Mouse (Mus musculus) G1E (cell line): Measurements from ENCODE around the gene Slc29a1. TPM values are rescaled to one million over a fixed set of nuclear protein-coding genes. Genes with fewer than 3 reads are reported as not detected.

Experiments
- ATAC-seq: 2 replicates; pipeline ENCODE4 v1.8.0; 2016; ENCODE audit warnings: mild to moderate bottlenecking; ENCODE audit not compliant: insufficient number of reproducible peaks, poor library complexity, low FRiP score, severe bottlenecking; ENCODE audit errors: extremely low read depth
- DNase-seq: peaks from one replicate; pipeline ENCODE4 v3.0.0; 2012; ENCODE audit warnings: low spot score
- H3K27me3 ChIP-seq: 2 replicates; pipeline ENCODE4 v1.6.1; 2012; ENCODE audit warnings: mild to moderate bottlenecking, low read length, inconsistent platforms; ENCODE audit not compliant: insufficient read depth
- H3K36me3 ChIP-seq: replicated peaks from 2 replicates; pipeline ENCODE3; 2012; ENCODE audit warnings: mild to moderate bottlenecking, inconsistent platforms
- H3K4me1 ChIP-seq: 2 replicates; pipeline ENCODE4 v1.6.1; 2012; ENCODE audit warnings: low read depth, low read length, inconsistent platforms, mixed read lengths; ENCODE audit not compliant: insufficient read depth
- H3K4me3 ChIP-seq: 2 replicates; pipeline ENCODE4 v1.5.1; 2012; ENCODE audit warnings: low read depth, mild to moderate bottlenecking, inconsistent platforms, low read length, moderate library complexity, mixed read lengths
- H3K9me3 ChIP-seq: replicated peaks from 2 replicates; pipeline ENCODE4 v1.6.1; 2012; ENCODE audit warnings: inconsistent platforms
- CTCF ChIP-seq: IDR thresholded peaks from 2 replicates; pipeline ENCODE4 v1.5.1; 2012; ENCODE audit warnings: low read depth, low read length, inconsistent platforms, mixed read lengths
- GATA1 ChIP-seq: IDR thresholded peaks from 2 replicates; pipeline ENCODE4 v1.6.1; 2012; ENCODE audit warnings: borderline replicate concordance, low read length, inconsistent platforms, mixed read lengths
- GATA2 ChIP-seq: IDR thresholded peaks from 2 replicates; pipeline ENCODE4 v1.6.1; 2012; ENCODE audit warnings: low read depth, low read length, inconsistent platforms, borderline replicate concordance
- POLR2AphosphoS5 ChIP-seq: IDR thresholded peaks from 2 replicates; pipeline ENCODE4 v1.6.1; 2012; ENCODE audit warnings: low read depth, low read length, inconsistent platforms; ENCODE audit not compliant: insufficient replicate concordance
- TAL1 ChIP-seq: conservative IDR thresholded peaks from 2 replicates; pipeline ENCODE4 v1.6.1; 2012; ENCODE audit warnings: low read depth, low read length, inconsistent platforms, mixed read lengths
- polyA plus RNA-seq: library from polyadenylated mRNA; stranded (reverse); fragments of >175 nt; gene quantifications from 2 replicates; pipeline ENCODE4 v1.2.3, GENCODE M21; 2012
- total RNA-seq, 2 experiments: library from RNA; stranded (forward) in 1 of 2; stranded (reverse) in 1 of 2; fragments of 200-1000 nt in 1 of 2; fragments of >200 nt in 1 of 2; fragmentation: Nextera tagmentation in 1 of 2; gene quantifications; 2 replicates each; pipeline ENCODE4 v1.2.3; 2014 to 2017

Gene Slc29a1
- total and polyA plus RNA-seq, 3 experiments = 93.5 to 207 (median 116) TPM

- Histone ChIP-seq H3K4me3 (no peak overlapping the region), H3K27me3 (peaks cover 42% of the 10 kb centered on the region), H3K36me3 (no peaks in the 10 kb centered on the region), H3K4me1 (peaks cover 30% of the 10 kb centered on the region), H3K9me3 (no peaks in the 10 kb centered on the region)
- TF ChIP-seq CTCF (no peak), POLR2AphosphoS5 (no peak), GATA2 (no peak), GATA1 (no peak), TAL1 (no peak)
- no peak for DNase-seq
- no peak for ATAC-seq
Measured at GRCm38 (mm10) chr17:45551249-45551796, 48.1 kb downstream of the Slc29a1 start.

DNA sequence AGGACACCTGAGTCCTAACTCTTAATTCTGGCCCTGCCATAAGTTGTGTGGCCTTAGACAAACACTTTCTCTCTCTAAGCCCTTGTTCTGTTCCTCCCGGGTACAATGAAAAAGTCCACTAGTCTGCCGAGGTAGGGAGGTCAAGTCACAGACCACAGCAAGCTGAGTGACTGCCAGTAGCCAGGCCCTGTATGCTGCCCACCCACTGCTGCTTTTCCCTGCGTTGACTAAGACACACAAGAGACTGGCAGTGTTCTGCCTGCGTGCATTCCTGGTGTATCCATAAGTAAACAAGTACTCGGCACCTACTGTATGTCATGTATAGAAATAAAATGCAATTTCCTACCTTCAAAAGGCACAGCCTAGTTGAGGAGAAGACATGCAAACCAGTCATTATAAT, 49.2 kb downstream of the Slc29a1 start:
- Histone ChIP-seq H3K36me3 (no peaks in the 10 kb centered on the region), H3K9me3 (peaks cover 5% of the 10 kb centered on the region; the same call in 1 of the 2 replicates), H3K4me1 (peaks cover 21% of the 10 kb centered on the region), H3K27me3 (peaks cover 51% of the 10 kb centered on the region), H3K4me3 (no peak overlapping the region)
- DNase-seq (no peak), ATAC-seq (no peak)
- TF ChIP-seq CTCF (no peak), GATA2 (no peak), TAL1 (no peak), GATA1 (no peak), POLR2AphosphoS5 (no peak)

DNA sequence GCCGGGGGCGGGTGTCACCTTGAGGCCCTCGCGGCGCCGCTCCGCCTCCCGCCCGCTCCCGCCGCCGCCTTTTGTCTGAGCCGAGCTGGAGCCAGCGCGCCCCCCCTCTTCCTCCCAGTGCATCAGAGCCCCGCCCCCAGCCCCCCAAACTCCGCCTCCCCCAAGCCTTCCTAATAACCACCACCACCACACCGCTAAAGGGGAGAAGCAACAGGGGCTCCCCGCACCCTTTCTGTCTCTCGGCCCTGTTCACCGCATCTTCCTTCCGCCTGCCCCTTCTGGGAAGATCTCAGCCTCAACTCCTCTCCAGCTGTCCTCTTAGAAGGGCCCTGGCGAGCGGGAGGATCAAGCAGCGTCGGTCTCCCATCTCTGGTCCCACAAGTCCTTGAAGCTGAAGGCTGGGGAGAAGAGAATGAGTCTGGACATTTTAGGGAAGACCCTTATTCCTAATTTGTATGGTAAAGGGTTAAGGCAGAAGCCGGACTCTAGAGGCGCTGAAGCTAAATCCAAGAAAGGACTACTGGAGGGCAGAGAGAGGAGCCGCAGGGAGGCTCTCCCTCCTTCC, 49.7 kb downstream of the Slc29a1 start, which contains the start of gene Tmem151b:
Gene Tmem151b (minus strand): TSS at position 61 of the 565 bp plus-strand sequence.
- no peak for TF ChIP-seq GATA2
- no peak for TF ChIP-seq CTCF
- no peak for TF ChIP-seq POLR2AphosphoS5
- TF ChIP-seq GATA1 = no peak
- TF ChIP-seq TAL1 = no peak

GRCm38 (mm10) chr17:45548541-45549512, 50.6 kb downstream of the Slc29a1 start:
- H3K36me3 ChIP-seq = no peaks in the 10 kb centered on the region
- H3K9me3 ChIP-seq = peaks cover 6% of the 10 kb centered on the region; the same call in 1 of the 2 replicates
- H3K27me3 ChIP-seq = peaks cover 64% of the 10 kb centered on the region
- no peak overlapping the region for H3K4me3 ChIP-seq
- DNase-seq = no peak
- TF ChIP-seq CTCF (no peak), TAL1 (no peak), GATA2 (no peak), GATA1 (no peak), POLR2AphosphoS5 (no peak)
- no peak for ATAC-seq
- H3K4me1 ChIP-seq = peaks cover 9% of the 10 kb centered on the region

More for the DNA sequence above, 49.7 kb downstream of the Slc29a1 start, which contains the start of gene Tmem151b:
- H3K4me3 ChIP-seq = no peak within 1 kb of the TSS
- no peak for DNase-seq
- peaks cover 57% of the 10 kb centered on the region for H3K27me3 ChIP-seq
- peaks cover 6% of the 10 kb centered on the region; the same call in 1 of the 2 replicates for H3K9me3 ChIP-seq
- no peak for ATAC-seq
- H3K36me3 ChIP-seq = no peaks in the 10 kb centered on the region
- H3K4me1 ChIP-seq = peaks cover 15% of the 10 kb centered on the region

DNA sequence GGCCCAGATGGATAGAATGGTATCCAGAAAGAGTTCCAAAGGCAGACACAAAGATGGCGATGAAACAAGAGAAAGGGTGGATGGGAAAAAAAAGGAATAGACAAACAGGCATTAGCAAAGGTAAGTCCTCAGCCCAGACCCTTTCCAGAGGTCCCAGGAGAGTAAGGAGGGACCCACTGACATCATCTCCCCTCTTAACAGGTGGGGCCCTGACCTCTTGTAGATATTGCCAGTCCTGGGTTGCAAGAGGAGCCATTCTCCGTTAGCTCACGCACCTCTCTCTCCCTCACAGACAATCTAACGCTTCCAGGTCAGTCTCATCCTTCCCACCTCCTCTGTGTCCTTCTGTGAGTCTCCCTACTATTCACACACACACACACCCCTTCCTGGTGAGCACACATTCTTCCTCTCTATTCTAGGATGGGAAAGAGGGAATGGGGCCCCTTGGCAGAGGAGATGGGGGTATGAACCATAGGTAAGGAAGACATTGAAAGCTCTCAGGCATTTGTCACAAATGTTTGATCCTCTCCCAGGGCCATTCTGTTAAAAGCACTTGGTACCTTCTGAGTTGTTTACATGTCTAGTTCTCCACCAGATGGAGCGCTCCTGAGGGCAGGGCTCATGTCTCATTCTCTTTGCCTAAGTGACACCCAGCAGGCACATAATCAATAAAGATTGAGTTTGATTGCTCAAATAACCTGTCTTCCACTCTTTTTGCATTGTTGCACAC, 51.8 kb downstream of the Slc29a1 start:
- no peaks in the 10 kb centered on the region for H3K36me3 ChIP-seq

More for the DNA sequence above, 51.8 kb downstream of the Slc29a1 start:
- no peak for ATAC-seq
- Histone ChIP-seq H3K4me3 (no peak overlapping the region), H3K4me1 (peaks cover 6% of the 10 kb centered on the region), H3K27me3 (peaks cover 66% of the 10 kb centered on the region), H3K9me3 (peaks cover 6% of the 10 kb centered on the region; the same call in 1 of the 2 replicates)
- no peak for TF ChIP-seq POLR2AphosphoS5
- no peak for TF ChIP-seq CTCF
- TF ChIP-seq TAL1 = no peak
- no peak for TF ChIP-seq GATA2
- no peak for TF ChIP-seq GATA1
- DNase-seq = no peak
